Mouse (Mus musculus): ENCODE results near the gene Trmt112.

DNA sequence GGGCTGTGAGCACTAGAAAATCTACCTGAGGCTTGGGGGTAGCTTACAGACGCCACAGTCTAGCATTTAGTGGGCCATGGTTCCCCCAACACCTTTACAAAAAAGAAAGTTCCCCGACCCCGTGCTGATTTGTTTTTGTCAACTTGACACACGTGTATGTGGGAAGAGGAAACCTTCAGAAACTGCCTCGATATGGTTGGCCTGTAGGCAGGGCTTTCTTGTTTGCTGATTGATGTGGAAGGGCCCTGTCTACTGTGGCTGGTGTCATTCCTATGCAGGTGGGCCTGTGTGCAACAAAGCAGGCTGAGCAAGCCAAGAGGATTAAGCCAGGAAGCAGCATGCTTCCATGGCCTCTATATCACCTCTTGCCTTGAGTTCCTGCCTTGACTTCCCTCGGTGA, 3.5 kb downstream of the Trmt112 start:
- no peak for TF ChIP-seq POLR2A (IDR thresholded peaks at IDR 0.05; ENCODE audit: control insufficient read depth, extremely low read depth, insufficient read depth, low read length, poor library complexity)
- TF ChIP-seq CTCF (IDR thresholded peaks at IDR 0.05; ENCODE audit: borderline replicate concordance, control insufficient read depth, extremely low read depth, insufficient read depth, low read length, poor library complexity), result no peak

Data from thymus, adult 2 months (tissue).